19 mouse cellular contexts compared by ENCODE assay signal in genomic region chr5:50050668-50051425, GRCm38 (mm10). TPM values are rescaled to one million over a fixed set of nuclear protein-coding genes. Genes with fewer than 3 reads are reported as not detected.
DNase-seq lines count a peak whose midpoint lies in the region; ATAC-seq and TF ChIP-seq lines count a peak whose summit lies in the region.
"Had no signal": no experiment of that assay in that cellular context is flagged by ENCODE, and none has a peak within 500 bp of the region (broad histone marks: within the 10 kb centered on the region; RNA-seq: fewer than 3 reads in every experiment).

No protein-coding gene starts in this region.

- H3K27me3 ChIP-seq in forebrain, embryonic 16.5 days (replicated peaks; ENCODE audit: control insufficient read depth, insufficient read depth, low read length), result no peaks in the 10 kb centered on the region
- no peaks in the 10 kb centered on the region for H3K27me3 ChIP-seq in forebrain, embryonic 12.5 days
- no peaks in the 10 kb centered on the region for H3K27me3 ChIP-seq in hindbrain, embryonic 16.5 days (replicated peaks; ENCODE audit: control insufficient read depth, insufficient read depth, low read length)
- no peaks in the 10 kb centered on the region for H3K27me3 ChIP-seq in midbrain, embryonic 16.5 days (ENCODE audit: control insufficient read depth, insufficient read depth, low read depth, low read length)
- H3K27me3 ChIP-seq: limb, embryonic 13.5 days had no signal

- no peak for TF ChIP-seq POLR2A in brain, embryonic 14.5 days (IDR thresholded peaks at IDR 0.05; ENCODE audit: borderline replicate concordance, extremely low read depth, insufficient read depth, insufficient read length, poor library complexity, severe bottlenecking)

- H3K4me1 ChIP-seq in forebrain, embryonic 16.5 days (replicated peaks; ENCODE audit: control insufficient read depth, insufficient read depth, low read length), result peaks cover 20% of the 10 kb centered on the region
- peaks cover 56% of the 10 kb centered on the region for H3K4me1 ChIP-seq in forebrain, embryonic 12.5 days
- H3K4me1 ChIP-seq in hindbrain, embryonic 16.5 days (ENCODE audit: control insufficient read depth, insufficient read depth, low read depth, low read length), result peaks cover 11% of the 10 kb centered on the region
- H3K4me1 ChIP-seq in midbrain, embryonic 16.5 days (ENCODE audit: control insufficient read depth, insufficient read depth, low read length), result peaks cover 17% of the 10 kb centered on the region

- H3K4me2 ChIP-seq in forebrain, embryonic 16.5 days (ENCODE audit: low read length), result no peak overlapping the region
- H3K4me2 ChIP-seq in forebrain, embryonic 12.5 days, result no peak overlapping the region
- H3K4me2 ChIP-seq in hindbrain, embryonic 16.5 days (ENCODE audit: low read length), result no peak overlapping the region
- no peak overlapping the region; the same call in 1 of the 2 replicates for H3K4me2 ChIP-seq in midbrain, embryonic 16.5 days (ENCODE audit: low read length)
- H3K4me2 ChIP-seq: limb, embryonic 13.5 days had no signal

- 37% methylated on average over 21 of the region's 21 CpGs for WGBS in forebrain, embryonic 16.5 days
- WGBS in forebrain, embryonic 12.5 days, result 44% methylated on average over 21 of the region's 21 CpGs
- 44% methylated on average over 21 of the region's 21 CpGs for WGBS in hindbrain, embryonic 16.5 days
- 27% methylated on average over 21 of the region's 21 CpGs for WGBS in midbrain, embryonic 16.5 days

- TF ChIP-seq CTCF in brain, embryonic 14.5 days (IDR thresholded peaks at IDR 0.05; ENCODE audit: borderline replicate concordance, extremely low read depth, insufficient read depth, insufficient read length), result no peak

- ATAC-seq in forebrain, embryonic 16.5 days, result peak; percentile 31; the same call in 1 of the 2 replicates
- no peak for ATAC-seq in forebrain, embryonic 12.5 days (ENCODE audit: low FRiP score)
- peak; percentile 40; the same call in 1 of the 2 replicates for ATAC-seq in hindbrain, embryonic 16.5 days
- peak; percentile 33; the same call in 1 of the 2 replicates for ATAC-seq in midbrain, embryonic 16.5 days
- ATAC-seq: activated CD4-positive, CD25-positive, alpha-beta regulatory T cell, adult 4 months had no signal

- H3K27ac ChIP-seq in forebrain, embryonic 16.5 days (ENCODE audit: low read length), result no peak overlapping the region
- H3K27ac ChIP-seq in forebrain, embryonic 12.5 days, result no peak overlapping the region
- no peak overlapping the region for H3K27ac ChIP-seq in hindbrain, embryonic 16.5 days (ENCODE audit: low read depth, low read length)
- H3K27ac ChIP-seq in midbrain, embryonic 16.5 days (ENCODE audit: low read length), result no peak overlapping the region
- H3K27ac ChIP-seq: gastrocnemius, adult 2 months; limb, embryonic 13.5 days had no signal

- no peak overlapping the region for H3K4me3 ChIP-seq in forebrain, embryonic 16.5 days (replicated peaks; ENCODE audit: low read length)
- no peak overlapping the region for H3K4me3 ChIP-seq in forebrain, embryonic 12.5 days (replicated peaks)
- no peak overlapping the region for H3K4me3 ChIP-seq in hindbrain, embryonic 16.5 days (ENCODE audit: low read length)
- no peak overlapping the region for H3K4me3 ChIP-seq in midbrain, embryonic 16.5 days (ENCODE audit: low read depth, low read length)
- H3K4me3 ChIP-seq: gastrocnemius, adult 2 months; limb, embryonic 13.5 days had no signal

- DNase-seq in brain, embryonic 14.5 days (ENCODE audit: low read depth), result peak; percentile 35
- DNase-seq in cerebellum, postnatal 14 days, result no peak
- DNase-seq in lung, postnatal 10 days, result no peak
- DNase-seq in testis, postnatal 10 days (ENCODE audit: low spot score), result no peak
- DNase-seq: adrenal gland, postnatal 25 days; cerebellum, adult 8-10 months; gastrocnemius, adult 2 months; heart, adult 18-20 months; kidney, adult 2 months; kidney, postnatal 4 days; lung, adult 18-20 months; lung, postnatal 36 days; right cerebral cortex, postnatal 25 days had no signal

- no peak overlapping the region for H3K9ac ChIP-seq in forebrain, embryonic 16.5 days (replicated peaks; ENCODE audit: low read depth, low read length)
- H3K9ac ChIP-seq in forebrain, embryonic 12.5 days, result no peak overlapping the region
- H3K9ac ChIP-seq in hindbrain, embryonic 16.5 days (ENCODE audit: low read depth, low read length), result no peak overlapping the region
- no peak overlapping the region for H3K9ac ChIP-seq in midbrain, embryonic 16.5 days (ENCODE audit: low read depth, low read length)
- H3K9ac ChIP-seq: limb, embryonic 13.5 days had no signal

- no peaks in the 10 kb centered on the region for H3K36me3 ChIP-seq in forebrain, embryonic 16.5 days (ENCODE audit: control insufficient read depth, insufficient read depth)
- no peaks in the 10 kb centered on the region for H3K36me3 ChIP-seq in forebrain, embryonic 12.5 days (replicated peaks)
- no peaks in the 10 kb centered on the region for H3K36me3 ChIP-seq in hindbrain, embryonic 16.5 days (ENCODE audit: control insufficient read depth, insufficient read depth, low read length)
- no peaks in the 10 kb centered on the region for H3K36me3 ChIP-seq in midbrain, embryonic 16.5 days (ENCODE audit: control insufficient read depth, insufficient read depth, low read length)

- H3K9me3 ChIP-seq in forebrain, embryonic 16.5 days (ENCODE audit: control insufficient read depth, low read length), result no peaks in the 10 kb centered on the region
- H3K9me3 ChIP-seq in forebrain, embryonic 12.5 days, result no peaks in the 10 kb centered on the region
- H3K9me3 ChIP-seq in hindbrain, embryonic 16.5 days (ENCODE audit: control insufficient read depth, low read length), result no peaks in the 10 kb centered on the region
- no peaks in the 10 kb centered on the region for H3K9me3 ChIP-seq in midbrain, embryonic 16.5 days (replicated peaks; ENCODE audit: control insufficient read depth, low read length, poor library complexity, severe bottlenecking)
- H3K9me3 ChIP-seq: limb, embryonic 13.5 days had no signal

RNA-seq across cellular contexts. Expression of gene Adgra3, which starts 8.0 kb away (rescaled TPM):
- 18.5 and 19.6 TPM in 2 replicates for polyA plus RNA-seq in forebrain, embryonic 16.5 days (2015; fragmentation: Nextera tagmentation; extraction: Ambion mirVana)
- polyA plus RNA-seq in forebrain, embryonic 12.5 days (2016; fragmentation: Nextera tagmentation; extraction: Ambion mirVana), result 43.6 and 48.2 TPM in 2 replicates
- polyA plus RNA-seq in brain, embryonic 14.5 days (2012; rRNA removed), result 46.8 and 49.5 TPM in 2 replicates
- polyA plus RNA-seq in hindbrain, embryonic 16.5 days (2015; fragmentation: Nextera tagmentation; extraction: Ambion mirVana), result 6.1 and 13.5 TPM in 2 replicates
- polyA plus RNA-seq in midbrain, embryonic 16.5 days (2015; fragmentation: Nextera tagmentation; extraction: Ambion mirVana), result 9.9 and 11.5 TPM in 2 replicates
